Mouse (Mus musculus): ENCODE results near the gene Wfdc18. TPM values are rescaled to one million over a fixed set of nuclear protein-coding genes. Genes with fewer than 3 reads are reported as not detected.

The Wfdc18 gene
- polyA plus RNA-seq (2015; fragmentation: Nextera tagmentation; extraction: Ambion mirVana), result 1.2 and 1.8 TPM in 2 replicates

- Histone ChIP-seq H3K4me1 (replicated peaks; ENCODE audit: control insufficient read depth, insufficient read depth, low read length) (no peaks in the 10 kb centered on the region), H3K27ac (ENCODE audit: low read length) (no peak within 1 kb of the TSS), H3K9me3 (ENCODE audit: control insufficient read depth, low read length) (no peaks in the 10 kb centered on the region), H3K27me3 (ENCODE audit: control insufficient read depth, insufficient read depth, low read depth, low read length) (no peaks in the 10 kb centered on the region), H3K4me2 (ENCODE audit: low read depth, low read length) (no peak within 1 kb of the TSS), H3K36me3 (ENCODE audit: control insufficient read depth, insufficient read depth, low read length) (no peaks in the 10 kb centered on the region), H3K4me3 (ENCODE audit: low read length) (no peak within 1 kb of the TSS), H3K9ac (ENCODE audit: low read length) (no peak within 1 kb of the TSS)
- no peak for ATAC-seq (ENCODE audit: low read depth)
- 68% methylated on average over 4 of the region's 4 CpGs for WGBS
Observed at GRCm38 (mm10) chr11:83708715-83709114, at the start of gene Wfdc18. TSS of gene Wfdc18 (plus strand) at chr11:83709015.

- no peak for ATAC-seq (ENCODE audit: low read depth)
- H3K36me3 ChIP-seq (ENCODE audit: control insufficient read depth, insufficient read depth, low read length), result no peaks in the 10 kb centered on the region
- H3K4me3 ChIP-seq (ENCODE audit: low read length), result no peak within 1 kb of the TSS
- no peaks in the 10 kb centered on the region for H3K4me1 ChIP-seq (replicated peaks; ENCODE audit: control insufficient read depth, insufficient read depth, low read length)
- WGBS, result 60% methylated on average over 6 of the region's 6 CpGs
- no peaks in the 10 kb centered on the region for H3K27me3 ChIP-seq (ENCODE audit: control insufficient read depth, insufficient read depth, low read depth, low read length)
- H3K9me3 ChIP-seq (ENCODE audit: control insufficient read depth, low read length), result no peaks in the 10 kb centered on the region
- no peak within 1 kb of the TSS for H3K9ac ChIP-seq (ENCODE audit: low read length)
- no peak within 1 kb of the TSS for H3K4me2 ChIP-seq (ENCODE audit: low read depth, low read length)
- H3K27ac ChIP-seq (ENCODE audit: low read length), result no peak within 1 kb of the TSS
Observed at GRCm38 (mm10) chr11:83662204-83662603, 46.6 kb upstream of the Wfdc18 start, which contains the start of gene Ccl4. TSS of gene Ccl4 (plus strand) at chr11:83662584.

- no peak overlapping the region for H3K4me3 ChIP-seq (ENCODE audit: low read length)
- 55% methylated on average over 5 of the region's 5 CpGs for WGBS
- H3K4me2 ChIP-seq (ENCODE audit: low read depth, low read length), result no peak overlapping the region
- H3K9ac ChIP-seq (ENCODE audit: low read length), result no peak overlapping the region
- no peaks in the 10 kb centered on the region for H3K4me1 ChIP-seq (replicated peaks; ENCODE audit: control insufficient read depth, insufficient read depth, low read length)
- no peak for ATAC-seq (ENCODE audit: low read depth)
- H3K27me3 ChIP-seq (ENCODE audit: control insufficient read depth, insufficient read depth, low read depth, low read length), result no peaks in the 10 kb centered on the region
- no peaks in the 10 kb centered on the region for H3K36me3 ChIP-seq (ENCODE audit: control insufficient read depth, insufficient read depth, low read length)
- H3K9me3 ChIP-seq (ENCODE audit: control insufficient read depth, low read length), result no peaks in the 10 kb centered on the region
- no peak overlapping the region for H3K27ac ChIP-seq (ENCODE audit: low read length)
Observed at GRCm38 (mm10) chr11:83663532-83663931, 45.3 kb upstream of the Wfdc18 start.

- Histone ChIP-seq H3K9me3 (ENCODE audit: control insufficient read depth, low read length) (no peaks in the 10 kb centered on the region), H3K27me3 (ENCODE audit: control insufficient read depth, insufficient read depth, low read depth, low read length) (no peaks in the 10 kb centered on the region), H3K27ac (ENCODE audit: low read length) (no peak overlapping the region), H3K4me1 (replicated peaks; ENCODE audit: control insufficient read depth, insufficient read depth, low read length) (no peaks in the 10 kb centered on the region), H3K36me3 (ENCODE audit: control insufficient read depth, insufficient read depth, low read length) (no peaks in the 10 kb centered on the region), H3K4me2 (ENCODE audit: low read depth, low read length) (no peak overlapping the region), H3K9ac (ENCODE audit: low read length) (no peak overlapping the region), H3K4me3 (ENCODE audit: low read length) (no peak overlapping the region)
- ATAC-seq (ENCODE audit: low read depth), result no peak
Observed at GRCm38 (mm10) chr11:83671743-83672142, 37.1 kb upstream of the Wfdc18 start.

- no peak for ATAC-seq (ENCODE audit: low read depth)
- H3K27ac ChIP-seq (ENCODE audit: low read length), result no peak overlapping the region
Observed at GRCm38 (mm10) chr11:83675665-83676064, 33.1 kb upstream of the Wfdc18 start.

GRCm38 (mm10) chr11:83689918-83690317 is 18.9 kb upstream of the Wfdc18 start:
- H3K4me3 ChIP-seq (ENCODE audit: low read length), result no peak overlapping the region
- no peaks in the 10 kb centered on the region for H3K9me3 ChIP-seq (ENCODE audit: control insufficient read depth, low read length)
- WGBS, result 78% methylated on average over 1 of the region's 1 CpGs
- H3K27me3 ChIP-seq (ENCODE audit: control insufficient read depth, insufficient read depth, low read depth, low read length), result no peaks in the 10 kb centered on the region
- no peaks in the 10 kb centered on the region for H3K36me3 ChIP-seq (ENCODE audit: control insufficient read depth, insufficient read depth, low read length)
- H3K4me1 ChIP-seq (replicated peaks; ENCODE audit: control insufficient read depth, insufficient read depth, low read length), result no peaks in the 10 kb centered on the region
- H3K4me2 ChIP-seq (ENCODE audit: low read depth, low read length), result no peak overlapping the region
- no peak overlapping the region for H3K9ac ChIP-seq (ENCODE audit: low read length)
- no peak for ATAC-seq (ENCODE audit: low read depth)
- H3K27ac ChIP-seq (ENCODE audit: low read length), result no peak overlapping the region

More at GRCm38 (mm10) chr11:83675665-83676064, 33.1 kb upstream of the Wfdc18 start:
- Histone ChIP-seq H3K4me2 (ENCODE audit: low read depth, low read length) (no peak overlapping the region), H3K27me3 (ENCODE audit: control insufficient read depth, insufficient read depth, low read depth, low read length) (no peaks in the 10 kb centered on the region), H3K4me3 (ENCODE audit: low read length) (no peak overlapping the region), H3K9me3 (ENCODE audit: control insufficient read depth, low read length) (no peaks in the 10 kb centered on the region), H3K9ac (ENCODE audit: low read length) (no peak overlapping the region), H3K36me3 (ENCODE audit: control insufficient read depth, insufficient read depth, low read length) (no peaks in the 10 kb centered on the region), H3K4me1 (replicated peaks; ENCODE audit: control insufficient read depth, insufficient read depth, low read length) (no peaks in the 10 kb centered on the region)
- 90% methylated on average over 1 of the region's 1 CpGs for WGBS

- Histone ChIP-seq H3K36me3 (ENCODE audit: control insufficient read depth, insufficient read depth, low read length) (no peaks in the 10 kb centered on the region), H3K4me3 (ENCODE audit: low read length) (no peak overlapping the region), H3K27me3 (ENCODE audit: control insufficient read depth, insufficient read depth, low read depth, low read length) (no peaks in the 10 kb centered on the region), H3K27ac (ENCODE audit: low read length) (no peak overlapping the region), H3K9me3 (ENCODE audit: control insufficient read depth, low read length) (no peaks in the 10 kb centered on the region), H3K9ac (ENCODE audit: low read length) (no peak overlapping the region), H3K4me1 (replicated peaks; ENCODE audit: control insufficient read depth, insufficient read depth, low read length) (no peaks in the 10 kb centered on the region), H3K4me2 (ENCODE audit: low read depth, low read length) (no peak overlapping the region)
- ATAC-seq (ENCODE audit: low read depth), result no peak
- WGBS, result 51% methylated on average over 1 of the region's 1 CpGs
Observed at GRCm38 (mm10) chr11:83692008-83692407, 16.8 kb upstream of the Wfdc18 start.

- Histone ChIP-seq H3K4me2 (ENCODE audit: low read depth, low read length) (no peak within 1 kb of the TSS), H3K27ac (ENCODE audit: low read length) (no peak within 1 kb of the TSS), H3K9me3 (ENCODE audit: control insufficient read depth, low read length) (no peaks in the 10 kb centered on the region), H3K27me3 (ENCODE audit: control insufficient read depth, insufficient read depth, low read depth, low read length) (no peaks in the 10 kb centered on the region), H3K4me3 (ENCODE audit: low read length) (no peak within 1 kb of the TSS), H3K4me1 (replicated peaks; ENCODE audit: control insufficient read depth, insufficient read depth, low read length) (no peaks in the 10 kb centered on the region), H3K36me3 (ENCODE audit: control insufficient read depth, insufficient read depth, low read length) (no peaks in the 10 kb centered on the region), H3K9ac (ENCODE audit: low read length) (no peak within 1 kb of the TSS)
- no peak for ATAC-seq (ENCODE audit: low read depth)
- WGBS, result 58% methylated on average over 1 of the region's 1 CpGs
Observed at GRCm38 (mm10) chr11:83703705-83704104, 5.1 kb upstream of the Wfdc18 start, which contains the start of gene Wfdc17. TSS of gene Wfdc17 (plus strand) at chr11:83703991.

GRCm38 (mm10) chr11:83709683-83710082 is 868 bp downstream of the Wfdc18 start:
- Histone ChIP-seq H3K9ac (ENCODE audit: low read length) (no peak overlapping the region), H3K27ac (ENCODE audit: low read length) (no peak overlapping the region), H3K9me3 (ENCODE audit: control insufficient read depth, low read length) (no peaks in the 10 kb centered on the region), H3K27me3 (ENCODE audit: control insufficient read depth, insufficient read depth, low read depth, low read length) (no peaks in the 10 kb centered on the region), H3K4me1 (replicated peaks; ENCODE audit: control insufficient read depth, insufficient read depth, low read length) (no peaks in the 10 kb centered on the region), H3K4me3 (ENCODE audit: low read length) (no peak overlapping the region), H3K36me3 (ENCODE audit: control insufficient read depth, insufficient read depth, low read length) (no peaks in the 10 kb centered on the region), H3K4me2 (ENCODE audit: low read depth, low read length) (no peak overlapping the region)
- WGBS, result 77% methylated on average over 5 of the region's 5 CpGs
- no peak for ATAC-seq (ENCODE audit: low read depth)

GRCm38 (mm10) chr11:83712671-83713070 is 3.9 kb downstream of the Wfdc18 start:
- no peaks in the 10 kb centered on the region for H3K4me1 ChIP-seq (replicated peaks; ENCODE audit: control insufficient read depth, insufficient read depth, low read length)
- WGBS, result 48% methylated on average over 1 of the region's 1 CpGs
- no peak overlapping the region for H3K9ac ChIP-seq (ENCODE audit: low read length)
- no peak for ATAC-seq (ENCODE audit: low read depth)
- H3K9me3 ChIP-seq (ENCODE audit: control insufficient read depth, low read length), result no peaks in the 10 kb centered on the region
- no peak overlapping the region for H3K4me3 ChIP-seq (ENCODE audit: low read length)
- no peak overlapping the region for H3K4me2 ChIP-seq (ENCODE audit: low read depth, low read length)
- H3K27me3 ChIP-seq (ENCODE audit: control insufficient read depth, insufficient read depth, low read depth, low read length), result no peaks in the 10 kb centered on the region
- H3K36me3 ChIP-seq (ENCODE audit: control insufficient read depth, insufficient read depth, low read length), result no peaks in the 10 kb centered on the region
- no peak overlapping the region for H3K27ac ChIP-seq (ENCODE audit: low read length)
